Mouse (Mus musculus): ENCODE measurements around the gene Taf6l.

Taf6l gene

DNA sequence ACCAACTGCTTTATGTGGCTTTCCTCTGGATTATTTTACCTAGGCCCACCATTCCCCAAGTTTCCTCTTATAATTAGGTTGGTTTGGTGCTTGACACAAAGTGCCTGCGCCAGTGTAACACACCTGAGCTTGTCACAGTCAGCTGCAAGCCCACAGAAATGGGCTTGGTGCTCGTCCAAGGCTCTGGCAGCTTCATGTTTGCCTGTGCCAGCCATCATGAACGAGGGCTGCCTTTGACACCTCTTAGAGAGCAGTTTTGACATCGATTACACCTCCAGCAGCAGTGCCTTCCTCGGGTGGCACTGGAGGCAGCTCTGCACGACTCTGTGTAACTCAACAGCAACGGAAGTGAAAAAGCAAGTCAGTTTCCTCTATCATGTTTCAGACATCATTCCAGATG is 4.0 kb upstream of the Taf6l start:
- no peak for DNase-seq (ENCODE audit: low read depth)

GRCm38 (mm10) chr19:8789171-8789570 is 3.0 kb upstream of the Taf6l start:
- no peak for DNase-seq (ENCODE audit: low read depth)

- no peak for DNase-seq (ENCODE audit: low read depth)
These were observed 2.3 kb upstream of the Taf6l start for GRCm38 (mm10) chr19:8788521-8788920.

GRCm38 (mm10) chr19:8774951-8775421 is 11.2 kb downstream of the Taf6l start:
- no peak for DNase-seq (ENCODE audit: low read depth)

GRCm38 (mm10) chr19:8774086-8774835 is 12.0 kb downstream of the Taf6l start, which contains the start of gene Tmem179b:
Gene Tmem179b (minus strand): TSS chr19:8774467.
- peak; percentile 98 for DNase-seq (ENCODE audit: low read depth)

GRCm38 (mm10) chr19:8773409-8773808 is 12.8 kb downstream of the Taf6l start:
- DNase-seq (ENCODE audit: low read depth) = no peak

DNA sequence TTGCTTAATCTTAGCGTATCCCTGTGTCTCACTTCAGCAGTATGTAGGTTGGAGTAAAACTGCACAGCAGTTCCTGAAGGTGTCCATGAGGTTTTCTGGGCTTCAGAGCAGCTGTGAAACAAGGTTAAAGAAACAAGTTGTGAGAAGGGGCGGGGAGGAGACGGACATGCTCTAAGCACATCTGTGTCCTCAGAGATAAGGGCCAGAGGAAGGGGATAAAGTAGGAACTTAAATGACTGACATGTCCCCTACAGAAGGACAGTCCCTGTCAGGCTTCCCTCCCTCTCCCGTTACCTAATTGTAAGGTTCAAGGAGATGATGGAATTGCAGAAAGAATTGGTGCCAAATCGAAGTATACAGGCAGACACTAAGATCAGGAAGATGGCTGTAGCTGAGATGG is 13.2 kb downstream of the Taf6l start:
- no peak for DNase-seq (ENCODE audit: low read depth)

- DNase-seq (ENCODE audit: low read depth) = peak; percentile 89
These were observed 15.5 kb downstream of the Taf6l start, which contains the start of gene Tmem223 for GRCm38 (mm10) chr19:8770567-8771270. Gene Tmem223 (plus strand): TSS chr19:8770996.

- DNase-seq (ENCODE audit: low read depth) = no peak
These were observed 20.7 kb downstream of the Taf6l start for GRCm38 (mm10) chr19:8765562-8765961.

DNA sequence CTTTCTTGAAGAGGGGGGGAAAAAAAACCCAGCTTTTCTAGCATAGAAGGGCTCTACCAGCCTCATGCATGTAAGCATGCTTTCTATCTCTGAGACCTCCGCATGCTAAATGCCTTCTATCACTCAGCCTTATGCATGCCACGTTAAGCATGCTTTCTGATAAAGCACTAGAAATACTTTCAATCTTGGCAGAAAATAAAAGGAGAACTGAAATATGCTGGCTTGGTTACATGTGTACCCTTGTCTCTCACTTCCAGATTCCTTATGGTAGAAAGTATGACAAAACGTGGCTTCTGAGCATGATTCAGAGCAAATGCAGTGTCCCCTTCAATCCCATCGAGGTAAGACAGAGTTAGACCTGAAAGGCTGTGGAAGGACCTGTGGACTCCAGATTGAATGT is 22.9 kb downstream of the Taf6l start:
- no peak for DNase-seq (ENCODE audit: low read depth)

- DNase-seq (ENCODE audit: low read depth) = no peak
These were observed 25.5 kb downstream of the Taf6l start for GRCm38 (mm10) chr19:8760757-8761156.

DNA sequence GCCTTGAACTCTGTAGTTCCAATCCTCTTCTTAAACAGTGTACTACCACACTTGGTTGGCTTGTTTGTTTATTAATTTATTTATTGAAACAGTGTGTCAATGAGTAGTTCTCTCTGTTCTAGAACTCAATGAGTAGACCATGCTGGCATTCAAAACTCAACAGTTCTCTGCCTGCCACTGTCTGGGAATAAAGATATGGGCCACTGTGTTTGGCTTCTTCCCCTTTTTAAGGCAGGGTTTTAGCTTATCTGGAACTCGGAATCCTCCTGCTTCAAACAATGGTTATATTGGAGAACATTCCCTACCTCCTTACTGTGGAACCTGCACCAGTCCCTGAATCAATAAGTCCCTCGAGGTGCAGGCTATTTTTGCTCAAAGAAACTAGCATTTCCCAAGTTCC is 27.3 kb downstream of the Taf6l start:
- no peak for DNase-seq (ENCODE audit: low read depth)

- peak; percentile 76 for DNase-seq (ENCODE audit: low read depth)
These were observed 28.7 kb downstream of the Taf6l start for GRCm38 (mm10) chr19:8757471-8757998.

DNA sequence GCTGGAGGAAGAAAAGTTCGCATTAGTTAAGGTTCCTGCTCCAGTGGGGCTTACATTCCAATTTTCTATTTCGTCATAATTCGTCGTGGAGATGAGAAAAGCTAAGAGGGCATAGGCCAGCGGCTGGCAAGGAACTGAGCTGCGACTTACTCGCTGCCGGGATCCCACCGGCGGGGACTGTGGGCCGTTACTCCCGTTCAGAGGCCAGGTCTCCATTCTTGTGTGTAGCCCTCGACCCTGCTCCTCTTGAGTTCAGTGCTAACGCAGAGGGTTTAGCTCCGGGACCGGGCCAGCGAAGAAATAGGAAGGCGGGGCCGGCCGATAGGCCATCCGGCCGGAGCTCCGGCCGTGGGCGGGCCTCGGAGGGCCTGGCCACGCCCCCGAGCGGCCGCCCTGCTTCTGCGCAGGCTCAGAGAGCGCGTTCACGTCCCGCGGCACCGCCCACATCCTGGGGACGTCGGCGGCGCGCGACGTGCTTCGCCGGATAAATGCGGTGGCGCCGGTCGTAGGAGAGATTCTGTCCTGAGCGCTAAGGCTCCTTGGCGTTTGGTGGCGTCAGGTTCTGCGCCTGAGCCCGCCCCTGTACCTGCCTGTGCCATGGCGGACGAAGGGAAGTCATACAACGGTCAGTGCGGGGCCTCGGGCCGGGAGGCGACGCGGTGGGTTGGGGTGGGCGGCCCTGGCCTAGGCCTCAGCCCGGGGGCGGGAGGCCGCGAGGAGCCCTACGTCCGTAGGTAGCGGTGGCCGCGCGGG is 29.4 kb downstream of the Taf6l start, which contains the start of gene Nxf1:
TSS of gene Nxf1 (plus strand) at position 439 of the 753 bp plus-strand sequence.
- DNase-seq (ENCODE audit: low read depth) = peak; percentile 95

GRCm38 (mm10) chr19:8755652-8756051 is 30.6 kb downstream of the Taf6l start:
- DNase-seq (ENCODE audit: low read depth) = no peak

- no peak for DNase-seq (ENCODE audit: low read depth)
These were observed 38.8 kb downstream of the Taf6l start for GRCm38 (mm10) chr19:8747368-8747767.

DNA sequence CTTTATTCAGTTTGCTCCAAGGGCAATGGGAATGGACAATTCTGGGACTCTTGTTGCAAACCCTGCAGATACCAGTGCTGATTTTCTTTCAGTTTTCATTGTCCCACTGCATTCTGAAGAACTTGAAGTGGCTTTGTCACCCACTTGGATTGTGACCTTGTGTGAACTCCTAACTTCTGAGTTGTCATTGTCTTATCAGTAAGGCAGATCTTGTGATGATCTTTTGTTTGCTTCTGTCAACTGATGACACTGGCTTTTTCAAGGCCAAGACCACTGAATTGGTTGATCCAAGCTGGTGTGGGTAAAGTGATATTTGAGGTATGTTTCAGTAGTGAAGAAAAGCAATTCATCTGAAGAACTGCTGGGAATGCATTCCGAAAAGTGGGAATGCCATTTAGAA is 40.8 kb downstream of the Taf6l start:
- no peak for DNase-seq (ENCODE audit: low read depth)

DNA sequence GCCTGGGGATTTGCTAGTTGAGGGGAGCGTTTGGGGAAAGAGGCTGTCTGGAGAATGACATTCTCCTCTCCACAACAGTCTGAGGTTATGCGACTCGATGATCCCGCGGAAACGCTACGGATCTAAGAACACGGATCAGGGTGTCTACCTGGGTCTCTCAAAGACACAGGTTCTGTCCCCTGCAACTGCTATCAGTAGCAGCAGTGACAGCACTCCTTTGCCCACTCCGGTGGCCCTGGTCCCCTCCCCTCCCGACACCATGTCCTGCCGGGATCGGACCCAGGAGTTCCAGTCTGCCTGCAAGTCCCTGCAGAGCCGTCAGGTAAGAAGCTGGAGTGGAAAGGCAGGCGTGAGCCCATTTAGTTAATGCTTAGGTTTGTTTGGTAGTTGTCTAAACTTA is 44.0 kb downstream of the Taf6l start:
- no peak for DNase-seq (ENCODE audit: low read depth)

DNA sequence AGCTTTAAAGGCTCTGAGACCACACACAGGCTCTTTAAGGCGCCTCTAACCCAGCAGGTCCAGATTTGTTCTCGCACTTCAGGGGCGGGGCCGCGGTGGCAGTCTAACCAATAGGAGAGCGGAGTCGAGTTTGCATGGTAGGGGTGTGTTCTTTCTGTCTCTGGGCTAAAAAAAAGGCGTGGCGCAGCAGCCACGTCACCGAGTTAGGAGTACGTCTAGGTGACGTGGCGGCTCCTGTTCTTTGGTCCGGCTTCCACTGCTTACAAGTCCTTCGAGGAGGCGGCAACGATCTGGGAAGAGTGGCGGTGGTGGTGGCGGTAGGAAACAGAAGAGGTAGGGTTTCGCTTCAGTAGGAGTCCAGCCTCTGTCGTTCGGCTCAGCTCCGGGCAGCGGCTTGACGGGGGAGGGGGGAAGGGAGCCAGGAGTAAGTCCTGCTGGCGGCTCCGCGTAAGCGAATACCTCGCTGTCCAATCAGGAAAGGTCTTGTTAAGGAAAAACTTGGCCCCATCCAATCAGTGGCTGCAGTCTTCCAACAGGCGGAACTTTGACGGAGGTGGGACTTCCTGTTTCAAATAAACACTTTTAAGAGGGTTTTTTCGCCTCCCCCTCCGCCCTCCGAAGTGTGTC is 44.9 kb downstream of the Taf6l start, which contains the start of gene Stx5a:
TSS of gene Stx5a (plus strand) at position 171 of the 627 bp plus-strand sequence.
- DNase-seq (ENCODE audit: low read depth) = peak; percentile 99

- no peak for DNase-seq (ENCODE audit: low read depth)
These were observed 45.6 kb downstream of the Taf6l start, which contains the start of gene 1700092M07Rik for GRCm38 (mm10) chr19:8740603-8741002. Gene 1700092M07Rik (plus strand): TSS chr19:8740718.

- no peak for DNase-seq (ENCODE audit: low read depth)
These were observed 46.6 kb downstream of the Taf6l start for GRCm38 (mm10) chr19:8739646-8740045.
